Mouse (Mus musculus) neutrophil, adult 65 days (primary cell): ENCODE data around the gene Ccnt1. TPM values are rescaled to one million over a fixed set of nuclear protein-coding genes. Genes with fewer than 3 reads are reported as not detected.

ENCODE experiments used
- total RNA-seq: library from RNA; stranded (reverse); gene quantifications from 2 replicates; pipeline ENCODE4 v1.2.4, GENCODE M21; 2023

Gene Ccnt1
- 156 and 177 TPM in 2 replicates for total RNA-seq

DNA sequence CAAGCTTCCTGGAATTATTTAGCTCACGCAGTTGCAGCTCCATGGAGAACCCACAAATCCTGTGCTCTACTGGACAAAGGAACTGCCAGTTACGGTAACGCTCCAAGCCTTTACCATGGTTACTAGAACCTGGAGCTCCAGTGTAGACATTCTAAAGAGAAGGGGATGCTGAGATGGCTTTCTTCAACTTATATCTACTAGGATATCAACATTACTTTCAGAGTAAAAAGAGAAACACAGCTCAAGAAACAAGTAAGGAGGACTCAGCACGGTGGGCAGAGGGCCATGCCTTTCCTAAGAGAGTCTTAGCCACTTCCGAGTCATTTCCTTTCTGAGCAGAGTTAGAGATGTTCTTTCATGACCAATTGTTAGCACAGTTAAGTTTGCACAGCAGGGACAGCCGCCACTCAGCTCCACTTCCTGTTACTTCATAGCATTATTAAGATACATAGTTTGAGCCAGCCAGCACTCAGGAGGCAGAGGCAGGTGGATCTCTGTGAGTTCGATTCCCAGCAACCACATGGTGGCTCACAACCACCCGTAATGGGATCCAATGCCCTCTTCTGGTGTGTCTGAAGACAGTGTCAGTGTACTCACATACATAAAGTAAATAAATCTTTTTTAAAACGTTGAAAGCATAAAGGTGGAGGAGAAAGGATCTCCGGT is at the start of gene Ccnt1, which contains the start of gene 4930415O20Rik:
Gene Ccnt1, minus strand, starts transcription at position 51 of the 666 bp plus-strand sequence.
Gene 4930415O20Rik, plus strand, starts transcription at position 132 of the 666 bp plus-strand sequence.

DNA sequence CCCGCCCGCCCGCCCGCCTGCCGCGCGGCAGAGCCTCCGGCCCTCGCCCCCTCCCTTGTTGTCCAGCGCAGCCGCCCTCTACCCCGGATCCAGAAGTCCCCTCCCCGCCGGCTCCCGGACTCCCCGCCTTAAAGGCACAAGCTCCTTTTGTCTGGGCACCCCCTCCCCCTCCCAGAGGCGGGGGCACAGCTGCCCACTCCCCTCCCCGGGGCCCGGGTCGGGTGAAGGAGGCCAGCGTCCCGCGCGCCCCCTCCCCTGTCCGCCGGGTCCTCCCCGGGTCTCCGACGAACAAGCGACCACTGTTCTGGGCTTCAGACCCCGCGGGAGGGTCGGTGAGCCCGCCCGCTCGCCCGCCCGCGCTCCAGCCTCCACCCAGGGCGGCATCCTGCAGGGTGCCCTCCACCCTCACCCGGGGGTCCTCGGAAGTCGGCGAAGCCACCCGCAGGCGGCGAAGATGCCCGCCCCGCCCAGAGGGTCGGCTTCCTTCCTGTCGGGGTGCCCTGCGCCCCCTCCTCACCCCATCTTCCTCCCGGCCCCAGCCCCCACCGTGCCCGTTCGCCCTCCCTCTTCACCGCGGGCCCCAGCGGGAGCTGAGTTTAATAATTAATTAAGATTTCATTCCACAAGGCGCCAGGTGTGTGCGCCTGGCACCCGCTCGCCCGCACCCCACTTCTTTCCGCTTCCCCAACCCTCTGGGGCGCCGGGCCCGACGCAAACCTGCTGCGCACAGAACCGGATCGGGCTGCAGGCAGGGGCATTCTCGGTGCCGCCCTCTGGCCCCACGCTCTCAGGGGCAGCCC is 38.8 kb upstream of the Ccnt1 start, which contains the start of gene Adcy6:
Gene Adcy6, minus strand, starts transcription at position 746 of the 800 bp plus-strand sequence.

GRCm38 (mm10) chr15:98533881-98534627 is 36.7 kb downstream of the Ccnt1 start, which contains the start of gene Kansl2:
Gene Kansl2, minus strand, starts transcription at chr15:98534264.

GRCm38 (mm10) chr15:98492102-98492501 is 78.6 kb downstream of the Ccnt1 start, which contains the start of gene Olfr279:
Gene Olfr279, plus strand, starts transcription at chr15:98492402.

Other genes with a start within 250 kb of the Ccnt1 start
- gene Olfr284, start 229.9 kb downstream of the Ccnt1 start, total RNA-seq, result not detected in 2 replicates
- not detected in 2 replicates for gene Olfr283, start 190.0 kb downstream of the Ccnt1 start, total RNA-seq
- not detected in 2 replicates for gene Olfr282, start 139.7 kb downstream of the Ccnt1 start, total RNA-seq
- gene Olfr281, start 118.3 kb downstream of the Ccnt1 start, total RNA-seq, result not detected in 2 replicates
- gene OR5BS1P, start 101.0 kb downstream of the Ccnt1 start, total RNA-seq, result not detected in 2 replicates
- gene Lalba, start 88.2 kb downstream of the Ccnt1 start, total RNA-seq, result not detected in 2 replicates
- gene Olfr279, start 78.5 kb downstream of the Ccnt1 start, total RNA-seq, result not detected in 2 replicates
- gene Kansl2, start 36.7 kb downstream of the Ccnt1 start, total RNA-seq, result 20.3 and 31.7 TPM in 2 replicates
- not detected in 2 replicates for gene 4930415O20Rik, start 81 bp upstream of the Ccnt1 start, total RNA-seq
- 1.5 and 2.5 TPM in 2 replicates for gene Adcy6, start 39.2 kb upstream of the Ccnt1 start, total RNA-seq
- 0.43 and 1.2 TPM in 2 replicates for gene Cacnb3, start 59.9 kb upstream of the Ccnt1 start, total RNA-seq
- gene Ddx23, start 92.0 kb upstream of the Ccnt1 start, total RNA-seq, result 68.1 and 73.5 TPM in 2 replicates
- 16.4 and 16.6 TPM in 2 replicates for gene Rnd1, start 106.5 kb upstream of the Ccnt1 start, total RNA-seq
- gene Ccdc65, start 137.3 kb upstream of the Ccnt1 start, total RNA-seq, result not detected in 2 replicates
- gene Fkbp11, start 157.3 kb upstream of the Ccnt1 start, total RNA-seq, result 1.4 and 2.0 TPM in 2 replicates
- 72.9 and 90.8 TPM in 2 replicates for gene Arf3, start 192.3 kb upstream of the Ccnt1 start, total RNA-seq
- 0.18 TPM in 1 of 2 replicates, not detected in the other for gene Wnt10b, start 207.2 kb upstream of the Ccnt1 start, total RNA-seq
- not detected in 2 replicates for gene Wnt1, start 218.9 kb upstream of the Ccnt1 start, total RNA-seq
- gene Ddn, start 238.6 kb upstream of the Ccnt1 start, total RNA-seq, result not detected in 2 replicates